Mouse (Mus musculus): Measurements from ENCODE around the gene Ush1c.

Ush1c gene

DNA sequence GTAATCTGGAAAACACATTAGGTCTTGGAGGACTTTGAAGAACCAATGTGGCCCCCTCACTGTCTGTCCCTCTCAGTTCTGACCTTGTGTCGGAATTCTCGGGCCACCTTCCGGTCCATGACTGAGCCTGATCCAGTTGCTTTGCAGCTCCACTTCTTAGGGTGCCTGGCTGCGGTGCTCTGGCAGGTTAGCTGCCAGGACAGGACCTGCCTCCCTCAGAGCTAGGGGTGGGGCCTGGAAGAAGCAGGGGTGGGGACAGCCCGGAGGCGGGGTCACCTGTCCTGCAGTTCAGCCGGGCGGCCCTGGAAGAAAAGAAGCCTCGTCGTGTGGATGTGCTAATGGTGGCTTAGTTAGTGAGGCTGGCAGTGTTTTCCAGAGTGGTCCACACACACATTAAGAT, at the start of gene Ush1c:
Ush1c (minus strand) TSS at position 158 of the 400 bp plus-strand sequence.
- no peak for DNase-seq (ENCODE audit: low spot score)

- no peak for DNase-seq (ENCODE audit: low spot score)
Measured at GRCm38 (mm10) chr7:46287051-46287450, 48.7 kb upstream of the Ush1c start.

DNA sequence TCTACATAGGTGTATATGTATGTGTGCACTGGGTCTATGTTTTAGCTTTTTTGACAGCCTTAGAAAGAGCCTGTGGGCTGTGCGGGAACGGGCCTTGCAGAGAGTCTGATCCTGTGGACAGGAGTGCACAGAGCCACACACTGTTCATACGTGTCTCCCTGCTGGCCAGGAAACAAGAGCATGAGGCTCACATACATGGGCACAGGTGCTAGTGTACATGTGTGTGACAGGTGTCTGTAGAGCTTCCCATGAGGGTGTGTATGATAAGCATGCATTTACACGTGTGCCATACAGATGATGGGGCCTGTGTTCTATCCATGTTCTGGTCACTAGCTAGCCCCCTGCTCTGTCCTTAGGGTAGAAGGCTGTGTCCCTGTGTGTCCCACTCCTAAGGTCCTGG, 48.1 kb upstream of the Ush1c start:
- no peak for DNase-seq (ENCODE audit: low spot score)

DNA sequence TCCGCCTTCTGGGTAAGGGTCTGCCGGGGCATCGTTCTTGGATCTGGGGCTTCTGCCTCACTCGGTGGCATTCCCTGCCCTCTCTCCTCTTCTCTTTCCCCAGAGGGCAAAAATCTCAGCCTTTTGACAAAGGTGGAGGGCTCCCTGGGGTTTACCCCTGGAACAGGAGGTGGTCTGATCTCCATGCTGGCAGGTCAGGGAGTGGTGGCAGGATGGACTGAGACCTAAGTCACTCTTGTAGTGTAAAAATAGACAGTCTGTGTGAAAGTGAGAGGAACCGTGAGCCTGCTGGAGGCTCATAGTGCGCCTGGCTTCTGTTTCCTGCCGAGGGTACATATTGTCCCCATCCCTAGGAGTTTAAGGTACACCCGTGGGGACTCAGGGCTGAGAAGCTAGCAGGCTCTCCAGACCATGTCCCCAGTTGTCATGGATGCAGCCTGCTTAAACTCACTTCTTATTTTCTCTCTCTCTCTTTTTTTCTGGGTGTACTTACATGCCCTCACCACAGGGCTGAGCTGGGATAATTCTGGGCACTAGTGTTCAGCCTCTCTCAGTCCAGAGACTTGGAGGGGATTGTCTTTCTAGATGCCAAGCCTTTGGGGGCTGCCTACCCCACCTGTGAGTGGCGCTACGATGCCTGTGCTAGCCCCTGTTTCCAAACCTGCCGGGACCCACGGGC, 47.0 kb upstream of the Ush1c start:
- peak; percentile 9 for DNase-seq (ENCODE audit: low spot score)

DNA sequence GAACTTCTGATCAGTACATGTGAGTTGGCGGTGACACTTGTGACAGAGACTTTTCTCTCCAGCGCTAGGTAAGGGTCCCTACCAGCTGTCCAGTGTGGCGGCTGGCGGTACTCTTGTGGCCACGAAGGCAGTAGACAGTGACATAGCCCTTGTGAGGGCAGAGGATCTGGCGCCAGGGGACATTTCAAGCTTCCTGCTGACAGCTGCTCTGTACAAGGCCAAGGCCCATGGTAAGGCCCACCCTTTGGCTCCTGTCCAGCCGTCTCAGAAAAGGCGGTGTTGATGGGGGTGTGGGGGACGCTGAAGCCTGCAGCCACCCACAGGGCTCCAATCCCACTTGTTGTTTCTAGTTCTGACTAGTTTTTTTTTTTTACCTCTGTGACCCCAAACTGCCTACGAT, 45.4 kb upstream of the Ush1c start:
- DNase-seq (ENCODE audit: low spot score) = no peak

DNA sequence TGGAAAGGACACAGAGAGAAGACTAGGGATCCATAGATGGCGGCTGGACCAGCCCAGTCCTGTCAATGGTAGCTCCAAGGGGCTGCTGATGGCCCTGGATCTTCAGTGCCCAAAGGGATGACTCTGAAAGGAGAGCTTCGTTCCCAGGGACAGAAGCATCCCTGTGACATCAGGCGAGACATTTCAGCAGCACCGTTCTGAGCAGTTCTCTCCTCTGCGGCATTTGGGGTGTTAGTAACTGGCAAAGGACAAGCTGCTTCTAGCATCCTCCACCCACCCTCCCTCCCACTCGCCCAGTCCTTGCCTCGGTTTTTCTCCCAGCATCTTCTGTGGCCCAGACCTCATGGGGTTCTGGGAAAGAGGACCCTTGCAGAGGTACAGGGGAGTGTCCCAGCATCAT, 44.0 kb upstream of the Ush1c start:
- no peak for DNase-seq (ENCODE audit: low spot score)

- no peak for DNase-seq (ENCODE audit: low spot score)
Measured at GRCm38 (mm10) chr7:46280896-46281295, 42.6 kb upstream of the Ush1c start.

- peak; percentile 92 for DNase-seq (ENCODE audit: low spot score)
Measured at GRCm38 (mm10) chr7:46279946-46280345, 41.6 kb upstream of the Ush1c start.

- DNase-seq (ENCODE audit: low spot score) = no peak
Measured at GRCm38 (mm10) chr7:46276156-46276555, 37.9 kb upstream of the Ush1c start.

GRCm38 (mm10) chr7:46251841-46252240, 13.5 kb upstream of the Ush1c start:
- DNase-seq (ENCODE audit: low spot score) = no peak

DNA sequence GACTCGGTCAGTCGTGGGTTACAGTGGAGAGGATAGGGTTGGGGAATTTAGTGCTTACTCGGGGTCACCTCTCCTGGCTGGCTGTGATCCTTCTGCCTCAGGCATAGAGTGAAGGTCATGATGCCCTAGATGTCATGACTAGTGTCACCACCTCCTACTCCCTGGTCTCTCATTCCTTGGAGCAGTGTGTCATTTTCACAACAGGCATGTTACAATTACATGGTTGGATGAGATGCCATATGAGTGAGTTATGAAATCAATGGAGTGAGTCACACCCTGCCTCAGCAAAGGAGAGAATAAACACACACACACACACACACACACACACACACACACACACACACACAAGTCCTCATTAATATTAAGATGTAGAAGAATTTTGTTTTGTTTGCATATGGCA, 9.3 kb upstream of the Ush1c start:
- DNase-seq (ENCODE audit: low spot score) = no peak

- no peak for DNase-seq (ENCODE audit: low spot score)
Measured at GRCm38 (mm10) chr7:46246876-46247275, 8.6 kb upstream of the Ush1c start.

DNA sequence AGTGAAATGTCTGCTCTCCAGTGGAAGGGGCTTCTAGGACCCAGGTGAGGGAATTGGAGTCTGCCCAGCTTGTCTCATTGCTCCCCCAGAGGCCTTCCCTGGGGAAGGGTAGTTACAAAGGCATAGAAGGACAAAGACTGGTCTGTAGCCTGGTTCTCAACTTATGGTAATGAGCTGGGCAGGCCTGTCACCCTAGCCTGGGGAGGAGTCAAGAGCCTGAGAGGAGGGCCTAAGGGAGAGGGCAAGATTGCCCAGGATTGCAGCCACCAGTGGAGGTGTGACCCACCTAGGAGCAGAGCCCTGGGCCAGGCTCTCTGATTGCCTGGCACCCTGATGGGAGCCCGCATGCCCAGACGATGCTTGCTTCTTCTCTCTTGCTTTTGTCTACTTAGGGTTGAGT, 2.4 kb upstream of the Ush1c start, which contains the start of gene Otog:
Otog (plus strand) TSS at position 292 of the 400 bp plus-strand sequence.
- no peak for DNase-seq (ENCODE audit: low spot score)

DNA sequence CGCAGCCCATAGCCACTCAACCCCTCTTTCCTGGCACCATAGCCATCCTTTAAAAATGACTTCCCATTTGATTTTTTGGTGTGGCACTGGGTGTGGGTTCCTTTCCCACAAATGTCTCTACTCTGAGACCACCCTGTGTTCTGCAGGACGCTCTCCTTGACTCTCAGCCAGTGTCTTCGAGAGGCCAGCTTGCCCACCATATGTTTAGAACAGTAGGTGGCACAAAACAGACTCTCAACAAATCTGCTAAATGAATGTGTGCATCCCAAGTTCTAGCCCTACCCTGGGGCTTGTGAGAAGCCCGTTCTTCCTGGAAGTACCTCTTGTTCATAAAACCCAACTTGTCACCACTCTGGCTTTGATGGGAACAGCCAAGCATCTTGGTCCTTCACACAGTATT, 1.8 kb upstream of the Ush1c start:
- DNase-seq (ENCODE audit: low spot score) = no peak

- DNase-seq (ENCODE audit: low spot score) = no peak
Measured at GRCm38 (mm10) chr7:46237192-46237591, 1.1 kb downstream of the Ush1c start.

- DNase-seq (ENCODE audit: low spot score) = no peak
Measured at GRCm38 (mm10) chr7:46236363-46236762, 1.9 kb downstream of the Ush1c start.

- DNase-seq (ENCODE audit: low spot score) = no peak
Measured at GRCm38 (mm10) chr7:46235948-46236347, 2.4 kb downstream of the Ush1c start.

DNA sequence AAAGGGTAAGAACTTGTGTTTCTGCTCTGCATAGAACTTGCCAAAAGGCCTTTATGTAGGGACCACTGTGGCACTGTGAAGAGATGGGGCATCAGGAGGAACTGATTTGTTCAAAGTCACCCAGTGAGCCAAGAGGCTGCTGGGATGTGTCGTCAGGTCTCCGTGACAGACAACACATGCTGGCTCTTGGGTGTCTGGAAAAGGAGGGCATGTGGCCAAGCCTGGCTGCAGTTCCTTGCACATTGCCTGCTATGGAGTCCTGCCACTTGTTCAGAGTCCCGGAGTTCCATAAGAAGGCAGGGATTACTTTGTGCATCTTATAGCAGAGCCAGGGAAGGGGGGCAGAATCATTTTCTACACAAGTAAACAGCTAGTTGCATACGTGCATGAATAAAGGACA, 11.4 kb downstream of the Ush1c start:
- no peak for DNase-seq (ENCODE audit: low spot score)

DNA sequence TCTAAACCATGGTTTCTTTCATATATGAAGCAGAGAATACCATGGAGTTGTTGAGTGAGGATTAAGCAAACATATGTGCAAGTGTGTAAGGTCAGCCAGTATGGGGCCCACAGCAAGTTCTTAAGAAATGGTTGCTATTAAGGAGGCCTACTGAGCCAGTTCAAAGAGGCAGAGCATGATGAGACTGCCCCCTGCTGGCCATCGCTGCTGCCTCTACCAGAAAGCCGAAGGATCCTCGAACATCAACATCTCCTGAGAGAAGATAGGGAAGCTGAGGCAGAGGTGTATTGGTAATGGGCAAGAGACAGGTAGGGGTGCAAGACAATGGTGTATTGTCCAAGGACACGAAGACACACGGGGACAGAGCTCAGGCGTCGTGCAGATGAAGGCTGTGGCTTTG, 12.1 kb downstream of the Ush1c start:
- DNase-seq (ENCODE audit: low spot score) = peak; percentile 84

GRCm38 (mm10) chr7:46220591-46221129, 17.6 kb downstream of the Ush1c start:
- no peak for DNase-seq (ENCODE audit: low spot score)

GRCm38 (mm10) chr7:46218415-46218814, 19.9 kb downstream of the Ush1c start:
- DNase-seq (ENCODE audit: low spot score) = peak; percentile 69

DNA sequence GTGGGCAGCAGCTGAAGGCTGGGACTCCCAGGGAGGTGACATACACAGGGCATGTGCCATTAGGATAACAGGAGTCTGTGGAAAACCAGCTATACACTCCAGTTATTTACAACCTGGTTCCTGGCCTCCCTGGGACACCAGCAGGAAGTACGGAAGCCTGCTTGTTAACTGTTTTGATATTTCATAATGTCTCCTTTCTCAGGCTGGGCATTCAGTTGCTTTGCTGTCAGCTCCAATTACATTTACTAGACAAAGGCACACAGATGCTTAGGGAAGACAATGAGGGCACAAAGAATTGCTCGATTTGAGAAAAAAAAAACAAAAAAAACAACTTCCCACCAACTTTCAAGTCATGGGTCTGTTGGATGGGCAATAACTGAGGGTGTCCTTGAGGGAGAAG, 21.8 kb downstream of the Ush1c start:
- DNase-seq (ENCODE audit: low spot score) = peak; percentile 57

DNA sequence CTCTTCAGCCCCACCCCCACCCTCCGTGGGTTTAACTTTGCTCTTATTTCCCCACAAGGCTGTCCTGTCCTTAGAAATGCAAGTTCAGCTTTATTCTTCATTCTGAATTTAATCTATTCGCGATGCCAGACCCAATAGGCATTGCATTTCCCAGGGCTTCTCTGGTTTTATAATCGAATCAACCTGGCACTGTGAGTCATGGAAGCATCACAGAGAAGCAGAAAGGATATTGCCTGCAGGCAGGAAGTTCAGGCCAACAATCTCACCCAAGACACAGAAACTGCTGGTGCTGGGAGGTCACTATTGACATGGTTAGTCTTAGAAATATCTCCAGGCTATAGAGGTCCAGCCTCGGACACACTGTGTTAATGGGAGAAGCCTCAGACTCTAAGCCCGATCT, 28.0 kb downstream of the Ush1c start:
- no peak for DNase-seq (ENCODE audit: low spot score)

GRCm38 (mm10) chr7:46208131-46208530, 30.2 kb downstream of the Ush1c start:
- DNase-seq (ENCODE audit: low spot score) = no peak
